Mouse (Mus musculus): ENCODE measurements at regions not wholly inside any gene's neighbourhood (a gene's known extent, or its start where the extent isn't known, plus 50 kb on each side); places are given as distances from the start of the nearest gene placed in this dataset.

DNA sequence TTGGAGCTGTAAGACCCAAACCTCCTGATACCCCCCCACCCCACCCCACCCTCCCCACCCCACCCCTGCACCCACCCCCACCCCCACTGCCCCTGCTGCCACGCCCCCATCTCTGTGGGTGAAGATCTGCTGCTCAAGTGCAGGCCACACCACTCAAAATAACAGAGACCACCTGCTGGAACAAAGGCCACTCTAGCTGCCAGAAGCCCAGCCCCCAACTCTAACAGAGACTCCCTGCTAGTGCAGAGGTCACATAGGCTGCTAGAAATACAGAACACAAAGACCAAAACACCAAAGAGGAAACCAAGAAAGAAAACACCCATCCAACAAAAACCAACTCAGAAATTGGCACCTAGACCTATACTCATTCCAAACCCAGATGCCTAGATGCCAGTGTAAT is 58.9 kb downstream of the Olfr267 start:
- in situ Hi-C loops (cut with MboI; ENCODE audit: low pct_unique_long_range_greater_than_20kb in 1 of 2, low sequenced_read_pairs in 2 of 2, unreplicated experiment in 1 of 2) = loop anchor here (25.0 kb wide), 1 partner anchor 91 kb away; no protein-coding TSS in a partner anchor

- in situ Hi-C loops (cut with MboI; ENCODE audit: low pct_unique_long_range_greater_than_20kb in 1 of 2, low sequenced_read_pairs in 2 of 2, unreplicated experiment in 1 of 2) = loop anchor here (25.0 kb wide), 1 partner anchor 89 kb away; no protein-coding TSS in a partner anchor
Measured at GRCm38 (mm10) chr4:58726424-58726823, 61.1 kb downstream of the Olfr267 start.

- in situ Hi-C loops (cut with MboI; ENCODE audit: low pct_unique_long_range_greater_than_20kb in 1 of 2, low sequenced_read_pairs in 2 of 2, unreplicated experiment in 1 of 2) = no loop called here
Measured at GRCm38 (mm10) chr4:58722772-58723171, 64.7 kb downstream of the Olfr267 start.

DNA sequence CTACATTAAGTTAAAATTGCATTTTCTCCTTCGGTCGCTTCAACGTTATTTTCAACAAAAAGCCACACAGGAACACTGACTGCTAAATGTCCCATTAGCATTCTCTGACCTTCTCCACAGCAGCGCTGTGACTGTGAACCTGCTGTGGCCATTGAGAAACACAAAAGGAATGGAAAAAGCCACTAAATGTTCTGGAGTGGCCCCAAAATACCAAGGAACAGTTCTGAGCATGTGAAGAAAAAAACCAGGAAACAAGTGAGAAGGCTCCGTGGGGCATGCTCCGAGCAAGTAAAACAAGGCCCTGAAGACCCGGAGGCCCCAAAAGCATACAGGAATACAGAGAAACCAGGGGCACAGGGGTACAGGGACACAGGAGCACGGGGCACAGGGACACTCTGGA is 66.8 kb downstream of the Olfr267 start:
- in situ Hi-C loops (cut with MboI; ENCODE audit: low pct_unique_long_range_greater_than_20kb in 1 of 2, low sequenced_read_pairs in 2 of 2, unreplicated experiment in 1 of 2) = no loop called here

- in situ Hi-C loops (cut with MboI; ENCODE audit: low pct_unique_long_range_greater_than_20kb in 1 of 2, low sequenced_read_pairs in 2 of 2, unreplicated experiment in 1 of 2) = no loop called here
Measured at GRCm38 (mm10) chr4:58716426-58716825, 71.1 kb downstream of the Olfr267 start.

- in situ Hi-C loops (cut with MboI; ENCODE audit: low pct_unique_long_range_greater_than_20kb in 1 of 2, low sequenced_read_pairs in 2 of 2, unreplicated experiment in 1 of 2) = no loop called here
Measured at GRCm38 (mm10) chr4:58715846-58716245, 71.7 kb downstream of the Olfr267 start.

DNA sequence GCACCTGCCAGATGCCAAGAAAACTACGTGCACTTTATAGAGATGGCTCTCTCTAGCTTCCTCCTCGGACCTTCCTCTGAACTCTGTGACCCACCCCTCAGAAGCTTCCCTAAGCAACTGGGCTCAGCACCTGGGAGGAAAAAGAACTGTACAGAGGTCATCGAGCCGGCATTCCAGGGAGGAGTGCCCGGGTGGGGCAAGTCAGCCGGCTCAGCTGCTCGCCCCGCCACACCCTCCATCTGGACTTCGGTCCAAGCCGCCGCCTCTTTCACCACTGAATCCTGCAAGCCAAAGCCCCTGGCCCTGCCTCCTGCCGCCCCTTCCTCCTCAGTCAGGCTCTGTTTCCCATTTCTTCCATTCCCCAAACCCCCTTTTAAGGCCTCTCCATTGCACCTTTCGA is 73.3 kb downstream of the Olfr267 start:
- in situ Hi-C loops (cut with MboI; ENCODE audit: low pct_unique_long_range_greater_than_20kb in 1 of 2, low sequenced_read_pairs in 2 of 2, unreplicated experiment in 1 of 2) = no loop called here

DNA sequence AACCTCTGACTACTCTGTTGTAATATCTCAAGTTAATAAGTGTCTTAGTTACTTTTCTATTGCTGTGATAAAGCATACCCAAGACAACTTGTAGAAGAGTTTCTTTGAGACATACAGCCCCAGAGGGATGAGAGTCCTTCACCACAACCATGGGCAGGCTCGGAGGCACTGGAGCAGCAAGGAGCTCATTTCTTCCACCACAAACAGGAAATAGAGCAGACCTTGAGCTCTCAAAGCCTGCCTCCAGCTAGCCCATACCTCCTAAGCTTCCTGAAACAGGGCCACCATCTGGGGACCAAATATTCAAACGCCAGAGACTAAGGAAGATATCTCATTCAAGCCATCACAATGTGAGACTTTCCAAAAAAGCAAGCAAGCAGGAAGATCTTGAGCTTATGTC is 74.6 kb downstream of the Olfr267 start:
- in situ Hi-C loops (cut with MboI; ENCODE audit: low pct_unique_long_range_greater_than_20kb in 1 of 2, low sequenced_read_pairs in 2 of 2, unreplicated experiment in 1 of 2) = no loop called here

GRCm38 (mm10) chr4:58712166-58712565 is 75.3 kb downstream of the Olfr267 start:
- in situ Hi-C loops (cut with MboI; ENCODE audit: low pct_unique_long_range_greater_than_20kb in 1 of 2, low sequenced_read_pairs in 2 of 2, unreplicated experiment in 1 of 2) = no loop called here

DNA sequence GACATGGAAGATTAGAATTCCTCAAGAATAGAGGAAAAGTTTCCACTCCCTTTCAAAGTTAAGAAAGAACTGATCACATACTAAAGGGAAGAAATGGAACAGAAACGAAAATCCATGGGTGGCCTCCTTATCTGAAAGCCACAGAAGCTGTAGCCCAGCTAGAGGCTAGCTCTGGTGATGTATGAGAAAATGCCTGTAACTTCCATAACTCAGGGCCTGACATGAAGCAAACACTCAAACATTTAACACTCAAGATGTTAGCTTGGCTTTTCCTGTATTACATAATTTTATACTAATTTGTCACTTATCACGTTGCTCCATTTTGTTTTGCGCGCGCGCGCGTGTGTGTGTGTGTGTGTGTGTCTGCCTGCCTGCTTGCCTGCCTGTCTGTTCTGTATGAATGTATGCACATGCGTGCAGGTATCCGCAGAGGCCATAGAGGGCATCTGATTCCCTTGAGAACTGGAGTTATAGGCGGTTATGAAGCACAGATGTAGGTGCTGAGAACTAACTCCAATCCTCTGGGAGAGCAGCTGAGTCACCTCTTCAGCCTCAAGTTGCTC is 88.2 kb downstream of the Olfr267 start:
- in situ Hi-C loops (cut with MboI; ENCODE audit: low pct_unique_long_range_greater_than_20kb in 1 of 2, low sequenced_read_pairs in 2 of 2, unreplicated experiment in 1 of 2) = no loop called here

- in situ Hi-C loops (cut with MboI; ENCODE audit: low pct_unique_long_range_greater_than_20kb in 1 of 2, low sequenced_read_pairs in 2 of 2, unreplicated experiment in 1 of 2) = no loop called here
Measured at GRCm38 (mm10) chr4:58698828-58699227, 88.7 kb downstream of the Olfr267 start.

DNA sequence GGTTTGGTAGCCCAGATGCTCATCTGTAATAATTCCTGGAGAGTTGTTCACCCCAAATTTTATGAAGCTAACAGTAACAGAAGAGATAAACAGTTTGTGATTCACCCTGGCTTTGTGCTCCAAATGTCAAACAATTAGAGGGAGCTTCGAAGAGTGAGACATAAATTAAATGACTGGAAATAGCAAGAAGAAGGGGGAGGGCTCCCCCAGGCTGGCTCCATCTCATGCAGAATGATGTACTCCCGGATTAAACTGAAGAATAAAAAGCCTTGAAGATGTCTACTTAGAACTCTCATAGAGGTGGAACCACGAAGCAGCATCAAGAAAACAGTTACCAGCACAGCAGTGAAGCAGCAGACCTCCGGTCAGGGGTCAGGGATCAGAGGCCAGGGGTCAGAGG is 90.8 kb downstream of the Olfr267 start:
- in situ Hi-C loops (cut with MboI; ENCODE audit: low pct_unique_long_range_greater_than_20kb in 1 of 2, low sequenced_read_pairs in 2 of 2, unreplicated experiment in 1 of 2) = no loop called here

- in situ Hi-C loops (cut with MboI; ENCODE audit: low pct_unique_long_range_greater_than_20kb in 1 of 2, low sequenced_read_pairs in 2 of 2, unreplicated experiment in 1 of 2) = no loop called here
Measured at GRCm38 (mm10) chr4:58695281-58695680, 92.2 kb downstream of the Olfr267 start.

DNA sequence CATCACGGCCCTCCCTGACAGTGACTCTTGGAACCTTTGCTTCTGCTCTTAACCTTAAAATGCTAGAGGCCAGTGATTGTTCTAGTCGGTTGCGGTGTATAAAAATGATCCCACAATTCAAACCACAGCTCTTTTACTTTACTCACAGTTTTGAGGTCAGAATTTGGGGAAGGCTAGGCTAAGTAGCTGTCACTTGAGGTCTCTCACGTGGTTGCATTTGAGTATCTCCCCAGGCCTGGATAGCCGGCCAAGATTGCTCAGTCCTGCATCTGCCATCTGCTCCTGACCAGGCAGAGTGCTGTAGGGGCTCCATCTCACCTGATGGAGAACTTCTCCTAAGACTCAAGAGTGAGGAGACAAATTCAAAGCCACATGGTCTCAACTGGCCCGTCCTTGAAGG is 94.5 kb downstream of the Olfr267 start:
- in situ Hi-C loops (cut with MboI; ENCODE audit: low pct_unique_long_range_greater_than_20kb in 1 of 2, low sequenced_read_pairs in 2 of 2, unreplicated experiment in 1 of 2) = no loop called here

DNA sequence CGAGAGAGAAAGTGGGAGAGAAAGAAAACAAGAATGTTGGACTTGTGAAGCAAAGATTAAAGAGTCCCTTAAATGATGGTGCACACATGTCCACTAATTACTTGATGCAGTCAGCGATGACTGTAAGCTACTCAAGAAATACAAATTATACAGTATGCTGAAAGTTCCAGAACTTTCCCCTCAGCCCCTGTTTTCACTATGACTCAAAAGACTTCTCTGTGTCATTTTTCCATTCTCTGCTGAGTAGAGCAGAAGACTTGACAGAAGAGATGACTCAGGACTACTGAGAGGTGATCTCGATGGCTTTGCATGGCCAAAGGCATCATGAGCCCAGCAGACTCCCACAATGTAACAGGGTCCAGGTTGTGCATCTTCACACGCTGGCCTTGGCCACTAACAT is 105.6 kb downstream of the Olfr267 start:
- in situ Hi-C loops (cut with MboI; ENCODE audit: low pct_unique_long_range_greater_than_20kb in 1 of 2, low sequenced_read_pairs in 2 of 2, unreplicated experiment in 1 of 2) = no loop called here

DNA sequence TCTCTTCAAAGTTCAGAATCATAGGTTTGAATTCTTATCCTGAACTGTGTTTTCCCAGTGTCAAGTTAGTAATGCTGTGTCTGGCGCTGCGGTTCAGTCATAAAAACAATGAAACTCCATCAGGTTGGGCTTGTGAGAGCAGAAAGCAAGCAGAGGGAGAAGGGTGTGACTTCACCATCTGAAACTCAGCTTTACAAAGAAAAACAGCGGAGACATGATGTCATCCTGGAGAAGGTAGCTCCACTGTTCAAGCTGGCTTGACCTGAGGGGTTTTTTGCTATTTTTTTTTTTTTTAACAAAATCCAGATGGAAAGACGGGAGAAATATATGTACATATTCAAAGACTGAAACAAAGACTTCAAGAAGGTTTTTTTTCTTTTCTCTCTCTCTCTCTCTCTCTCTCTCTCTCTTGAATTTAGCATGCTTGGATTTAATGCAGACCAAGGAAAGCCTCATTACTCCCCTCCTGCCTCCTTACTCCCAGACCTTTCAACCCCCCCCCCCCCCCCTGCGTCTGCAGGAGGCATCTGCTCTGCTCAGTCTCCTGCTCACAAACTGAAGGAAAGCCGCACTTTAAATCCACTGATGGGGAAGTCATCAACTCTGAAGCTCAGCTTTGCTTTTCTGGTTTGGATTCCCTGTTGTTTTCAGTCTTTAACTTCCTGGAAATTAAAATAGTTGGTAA is 109.7 kb downstream of the Olfr267 start:
- in situ Hi-C loops (cut with MboI; ENCODE audit: low pct_unique_long_range_greater_than_20kb in 1 of 2, low sequenced_read_pairs in 2 of 2, unreplicated experiment in 1 of 2) = no loop called here

DNA sequence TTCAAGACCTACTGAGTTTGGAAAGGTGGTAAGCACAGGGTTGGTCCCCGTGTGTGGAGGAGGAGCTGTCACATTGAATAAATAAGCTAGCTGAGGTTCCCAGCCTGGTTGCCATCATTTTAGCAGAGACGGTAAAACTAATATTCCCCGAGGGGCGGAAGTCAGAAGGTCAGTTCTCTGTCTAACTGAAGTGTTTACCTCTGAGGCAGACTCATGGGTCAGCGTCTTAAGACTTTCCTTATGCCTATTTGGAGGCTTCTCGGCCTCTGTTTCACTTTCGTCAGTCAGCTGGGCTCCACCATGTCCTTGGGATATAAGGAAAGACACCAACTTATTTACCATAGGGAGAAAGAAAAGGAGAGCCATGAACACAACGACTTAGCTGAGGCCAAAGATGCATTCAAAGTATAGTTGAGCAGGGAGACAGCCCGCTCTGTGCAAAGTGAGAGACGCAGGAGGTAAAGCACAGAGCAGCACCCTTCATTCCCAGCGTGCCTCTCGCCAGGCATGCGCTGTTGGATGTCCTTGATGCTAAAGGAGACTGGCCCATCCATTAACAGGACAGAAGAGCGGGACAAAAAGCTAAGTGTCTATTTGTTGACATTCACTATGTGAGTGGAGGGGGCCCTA is 116.0 kb downstream of the Olfr267 start:
- in situ Hi-C loops (cut with MboI; ENCODE audit: low pct_unique_long_range_greater_than_20kb in 1 of 2, low sequenced_read_pairs in 2 of 2, unreplicated experiment in 1 of 2) = no loop called here

GRCm38 (mm10) chr4:58670906-58671250 is 116.6 kb downstream of the Olfr267 start:
- in situ Hi-C loops (cut with MboI; ENCODE audit: low pct_unique_long_range_greater_than_20kb in 1 of 2, low sequenced_read_pairs in 2 of 2, unreplicated experiment in 1 of 2) = no loop called here

DNA sequence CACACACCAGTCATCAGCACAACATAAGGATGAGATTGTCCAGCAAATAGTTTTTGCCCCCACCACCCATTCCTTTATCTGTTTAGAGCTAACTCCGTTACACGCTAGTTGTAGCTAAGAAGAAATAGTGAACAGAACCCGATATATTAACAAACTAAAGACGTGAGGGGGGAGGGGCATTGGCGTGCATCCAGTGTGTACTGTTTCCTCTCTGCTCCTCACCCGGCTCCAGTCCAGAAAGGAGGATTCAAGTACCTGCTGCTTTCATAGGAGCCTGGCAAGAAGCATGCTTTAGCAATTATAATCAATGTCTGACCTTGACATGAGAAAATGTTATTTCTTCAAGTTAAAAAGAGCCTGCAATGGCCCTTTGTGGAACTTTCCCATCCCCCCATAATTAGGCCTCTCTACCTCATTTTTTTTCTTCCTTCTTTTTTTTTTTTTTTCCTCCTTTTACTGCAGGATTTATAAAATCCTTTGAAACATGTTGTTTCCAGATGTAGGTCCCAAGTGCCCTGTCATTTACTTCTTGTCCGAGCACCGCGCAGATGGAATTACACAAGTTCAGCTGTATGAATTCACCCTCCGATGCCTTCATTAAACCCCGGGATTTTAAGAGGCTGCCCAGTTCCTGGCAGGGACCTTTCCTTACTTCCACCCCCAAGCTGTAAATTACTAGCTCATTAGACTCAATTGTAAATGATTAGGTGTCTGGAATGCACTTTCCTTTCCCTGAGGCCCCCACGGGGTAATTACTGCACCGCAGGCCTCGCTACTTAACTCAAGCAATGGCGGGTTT is 116.6 kb upstream of the Lpar1 start:
- in situ Hi-C loops (cut with MboI; ENCODE audit: low pct_unique_long_range_greater_than_20kb in 1 of 2, low sequenced_read_pairs in 2 of 2, unreplicated experiment in 1 of 2) = no loop called here

All from mouse embryonic stem cell (cell line).